Mouse (Mus musculus) heart, embryonic 12.5 days (tissue): ENCODE data around the gene Rab8b. TPM values are rescaled to one million over a fixed set of nuclear protein-coding genes. Genes with fewer than 3 reads are reported as not detected.
"Not testable (repeated sequence)": the region's sequence is repeated elsewhere in the genome, so short reads cannot be mapped to it uniquely, and the experiment has no call there.

Experiments used
- ATAC-seq: fragments of 200-750 bp; cut with Nextera tagmentation; 2 replicates; pipeline ENCODE4 v1.8.0; 2017; ENCODE audit warnings: moderate TSS enrichment, moderate library complexity; ENCODE audit not compliant: insufficient number of reproducible peaks, low FRiP score
- H3K27ac ChIP-seq: fragments of 300-500 bp; sonication (generic); 2 replicates; pipeline ENCODE4 v1.5.1; 2016; ENCODE audit warnings: mild to moderate bottlenecking, moderate library complexity; ENCODE audit not compliant: poor library complexity, severe bottlenecking
- H3K27me3 ChIP-seq: fragments of 300-500 bp; sonication (generic); replicated peaks from 2 replicates; pipeline ENCODE4 v1.6.1; 2016; ENCODE audit warnings: mild to moderate bottlenecking, moderate library complexity
- H3K36me3 ChIP-seq: fragments of 300-500 bp; sonication (generic); 2 replicates; pipeline ENCODE4 v1.6.1; 2016; ENCODE audit warnings: mild to moderate bottlenecking, moderate library complexity
- H3K4me1 ChIP-seq: fragments of 300-500 bp; sonication (generic); replicated peaks from 2 replicates; pipeline ENCODE4 v1.6.1; 2016; ENCODE audit warnings: mild to moderate bottlenecking
- H3K4me2 ChIP-seq: fragments of 300-500 bp; sonication (generic); 2 replicates; pipeline ENCODE4 v1.6.1; 2016; ENCODE audit warnings: mild to moderate bottlenecking, moderate library complexity
- H3K4me3 ChIP-seq: fragments of 300-500 bp; sonication (generic); 2 replicates; pipeline ENCODE4 v1.5.1; 2016; ENCODE audit warnings: mild to moderate bottlenecking
- H3K9ac ChIP-seq: fragments of 300-500 bp; sonication (generic); 2 replicates; pipeline ENCODE4 v1.6.1; 2016; ENCODE audit warnings: mild to moderate bottlenecking, moderate library complexity
- H3K9me3 ChIP-seq: fragments of 300-500 bp; sonication (generic); replicated peaks from 2 replicates; pipeline ENCODE4 v1.6.1; 2016; ENCODE audit warnings: mild to moderate bottlenecking, moderate library complexity
- WGBS: fragments of 180-500 bp; shearing (Covaris S2); methylation state at CpG from one replicate; pipeline ENCODE4 v1.1.7; 2016; 5-methylcytosine and 5-hydroxymethylcytosine counted together
- polyA plus RNA-seq: library from polyadenylated mRNA; unstranded; fragments of >200 nt; fragmentation: Nextera tagmentation; extraction: Ambion mirVana; gene quantifications from 2 replicates; pipeline ENCODE4 v1.2.1, GENCODE M21; 2016

Gene Rab8b
- polyA plus RNA-seq, 1 experiment from 2014 or later, result 24.4 TPM

- no peak overlapping the region for H3K4me2 ChIP-seq
- H3K27ac ChIP-seq, result no peak overlapping the region
Observed at GRCm38 (mm10) chr9:66899072-66899471, 20.4 kb downstream of the Rab8b start.

DNA sequence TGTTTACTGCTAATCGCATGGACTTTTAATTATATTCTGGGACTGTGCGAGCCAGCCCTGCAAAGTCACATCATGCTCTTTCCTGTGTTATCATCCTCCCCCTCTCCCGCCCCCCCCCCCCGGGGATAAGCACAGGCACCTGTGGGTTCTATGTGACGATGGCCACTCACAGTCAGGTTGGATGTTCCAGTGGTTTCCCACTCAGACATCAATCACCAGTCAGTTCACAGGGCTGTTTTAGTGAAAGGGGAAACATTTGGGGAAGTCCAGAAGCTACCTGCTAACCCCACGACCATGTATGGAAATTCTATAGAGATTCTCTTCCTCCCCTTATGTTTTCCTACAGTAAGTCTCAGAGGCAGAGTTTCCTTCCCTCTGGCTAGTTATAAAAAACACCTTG is 21.6 kb downstream of the Rab8b start:
- H3K27ac ChIP-seq, result no peak overlapping the region
- H3K4me3 ChIP-seq, result no peak overlapping the region
- no peak overlapping the region for H3K9ac ChIP-seq
- 58% methylated on average over 6 of the region's 6 CpGs for WGBS
- H3K27me3 ChIP-seq, result no peaks in the 10 kb centered on the region
- no peaks in the 10 kb centered on the region for H3K9me3 ChIP-seq
- no peaks in the 10 kb centered on the region for H3K36me3 ChIP-seq
- H3K4me2 ChIP-seq, result no peak overlapping the region
- no peak for ATAC-seq
- peaks cover 31% of the 10 kb centered on the region for H3K4me1 ChIP-seq

More at GRCm38 (mm10) chr9:66899072-66899471, 20.4 kb downstream of the Rab8b start:
- H3K4me3 ChIP-seq, result no peak overlapping the region
- H3K4me1 ChIP-seq, result peaks cover 32% of the 10 kb centered on the region
- 72% methylated on average over 2 of the region's 2 CpGs for WGBS
- H3K9me3 ChIP-seq, result no peaks in the 10 kb centered on the region
- no peaks in the 10 kb centered on the region for H3K36me3 ChIP-seq
- ATAC-seq, result no peak
- H3K9ac ChIP-seq, result no peak overlapping the region
- no peaks in the 10 kb centered on the region for H3K27me3 ChIP-seq

DNA sequence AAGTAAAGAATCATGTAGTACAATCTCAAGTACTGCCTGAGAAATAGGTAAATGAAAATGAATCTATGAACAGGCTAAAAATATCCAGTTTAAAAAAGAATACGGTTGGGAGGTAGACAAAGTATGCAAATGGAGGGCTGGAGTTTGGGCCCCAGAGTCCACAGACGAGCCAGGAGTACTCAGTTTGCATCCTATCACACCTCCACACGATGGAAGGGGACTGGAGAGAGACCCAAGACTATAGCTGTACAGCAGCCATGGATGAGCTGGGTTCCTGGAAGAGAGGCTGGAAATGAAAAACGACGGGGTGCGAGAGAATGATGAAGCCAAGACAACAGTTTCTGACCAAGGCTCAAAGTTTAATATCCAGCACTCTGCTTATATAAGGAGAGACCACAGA is 22.5 kb downstream of the Rab8b start:
- Histone ChIP-seq H3K27ac (no peak overlapping the region), H3K9ac (no peak overlapping the region), H3K4me2 (no peak overlapping the region), H3K4me1 (peaks cover 28% of the 10 kb centered on the region), H3K36me3 (no peaks in the 10 kb centered on the region), H3K27me3 (no peaks in the 10 kb centered on the region), H3K4me3 (no peak overlapping the region), H3K9me3 (no peaks in the 10 kb centered on the region)
- WGBS, result 69% methylated on average over 6 of the region's 6 CpGs
- no peak for ATAC-seq

- WGBS, result 24% methylated on average over 5 of the region's 5 CpGs
- H3K4me3 ChIP-seq, result no peak overlapping the region
Observed at GRCm38 (mm10) chr9:66895995-66896394, 23.5 kb downstream of the Rab8b start.

DNA sequence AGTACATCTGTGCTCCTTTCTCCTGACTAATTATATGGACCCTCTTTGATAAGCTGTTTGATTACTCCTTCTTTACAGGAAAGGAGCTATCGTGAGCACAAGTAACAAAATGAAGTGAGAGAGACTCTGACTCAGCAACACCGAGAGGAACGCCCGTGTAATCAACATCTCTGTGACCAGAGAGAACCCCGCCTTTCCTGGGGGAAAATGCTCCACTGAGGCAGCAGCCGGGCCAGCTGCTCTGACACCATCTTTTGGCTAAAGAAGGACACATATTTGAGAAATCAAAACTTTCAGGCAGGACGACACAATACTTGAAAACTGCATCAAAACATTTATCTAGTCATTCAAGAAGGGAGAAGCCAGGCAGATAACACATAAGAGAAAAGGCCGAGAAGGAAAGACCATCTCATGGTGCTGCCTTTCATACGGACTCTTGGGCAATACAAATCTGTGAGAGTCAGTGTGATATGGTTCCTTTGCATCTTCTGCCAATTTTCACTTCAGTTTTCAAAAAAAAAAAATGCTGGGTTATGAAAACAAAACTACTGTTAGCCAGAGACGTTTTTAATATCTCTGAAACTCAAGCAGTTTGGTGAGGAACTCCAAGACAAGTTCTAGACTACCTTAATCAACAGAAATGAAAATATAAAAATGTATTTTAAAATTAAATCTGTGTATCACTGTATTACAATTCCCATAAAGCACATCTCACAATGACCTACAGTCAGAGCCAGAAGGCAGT is 24.3 kb downstream of the Rab8b start:
- Histone ChIP-seq H3K9ac (no peak overlapping the region), H3K4me1 (peaks cover 28% of the 10 kb centered on the region), H3K27me3 (no peaks in the 10 kb centered on the region), H3K4me2 (no peak overlapping the region), H3K36me3 (no peaks in the 10 kb centered on the region), H3K9me3 (no peaks in the 10 kb centered on the region), H3K4me3 (no peak overlapping the region), H3K27ac (no peak overlapping the region)
- 0 out of 2 replicates have a peak, but pooled peaks have one; percentile 64 for ATAC-seq
- WGBS, result 50% methylated on average over 10 of the region's 10 CpGs

More at GRCm38 (mm10) chr9:66895995-66896394, 23.5 kb downstream of the Rab8b start:
- Histone ChIP-seq H3K27me3 (no peaks in the 10 kb centered on the region), H3K4me1 (peaks cover 28% of the 10 kb centered on the region), H3K27ac (no peak overlapping the region), H3K9me3 (no peaks in the 10 kb centered on the region), H3K4me2 (no peak overlapping the region), H3K36me3 (no peaks in the 10 kb centered on the region), H3K9ac (no peak overlapping the region)
- peak; percentile 75 for ATAC-seq

GRCm38 (mm10) chr9:66894421-66894820 is 25.1 kb downstream of the Rab8b start:
- ATAC-seq, result no peak
- no peak overlapping the region for H3K4me3 ChIP-seq
- H3K27ac ChIP-seq, result no peak overlapping the region
- H3K36me3 ChIP-seq, result no peaks in the 10 kb centered on the region
- no peak overlapping the region for H3K4me2 ChIP-seq
- peaks cover 23% of the 10 kb centered on the region for H3K4me1 ChIP-seq
- 62% methylated on average over 1 of the region's 1 CpGs for WGBS
- H3K9ac ChIP-seq, result no peak overlapping the region
- no peaks in the 10 kb centered on the region for H3K9me3 ChIP-seq
- no peaks in the 10 kb centered on the region for H3K27me3 ChIP-seq

GRCm38 (mm10) chr9:66892456-66892855 is 27.0 kb downstream of the Rab8b start:
- H3K4me3 ChIP-seq, H3K9me3 ChIP-seq, H3K36me3 ChIP-seq, ATAC-seq, H3K9ac ChIP-seq, H3K4me2 ChIP-seq, H3K27ac ChIP-seq, H3K27me3 ChIP-seq: not testable (repeated sequence)
- WGBS, result 94% methylated on average over 4 of the region's 4 CpGs
- peaks cover 21% of the 10 kb centered on the region for H3K4me1 ChIP-seq

- no peak overlapping the region for H3K27ac ChIP-seq
- H3K9me3 ChIP-seq, result no peaks in the 10 kb centered on the region
- H3K36me3 ChIP-seq, result no peaks in the 10 kb centered on the region
- H3K4me3 ChIP-seq, result no peak overlapping the region
- ATAC-seq, result no peak
- H3K27me3 ChIP-seq, result no peaks in the 10 kb centered on the region
- H3K4me2 ChIP-seq, result no peak overlapping the region
- H3K4me1 ChIP-seq, result peaks cover 22% of the 10 kb centered on the region
- H3K9ac ChIP-seq, result no peak overlapping the region
- 57% methylated on average over 6 of the region's 6 CpGs for WGBS
Observed at GRCm38 (mm10) chr9:66887960-66888610, 31.4 kb downstream of the Rab8b start.

DNA sequence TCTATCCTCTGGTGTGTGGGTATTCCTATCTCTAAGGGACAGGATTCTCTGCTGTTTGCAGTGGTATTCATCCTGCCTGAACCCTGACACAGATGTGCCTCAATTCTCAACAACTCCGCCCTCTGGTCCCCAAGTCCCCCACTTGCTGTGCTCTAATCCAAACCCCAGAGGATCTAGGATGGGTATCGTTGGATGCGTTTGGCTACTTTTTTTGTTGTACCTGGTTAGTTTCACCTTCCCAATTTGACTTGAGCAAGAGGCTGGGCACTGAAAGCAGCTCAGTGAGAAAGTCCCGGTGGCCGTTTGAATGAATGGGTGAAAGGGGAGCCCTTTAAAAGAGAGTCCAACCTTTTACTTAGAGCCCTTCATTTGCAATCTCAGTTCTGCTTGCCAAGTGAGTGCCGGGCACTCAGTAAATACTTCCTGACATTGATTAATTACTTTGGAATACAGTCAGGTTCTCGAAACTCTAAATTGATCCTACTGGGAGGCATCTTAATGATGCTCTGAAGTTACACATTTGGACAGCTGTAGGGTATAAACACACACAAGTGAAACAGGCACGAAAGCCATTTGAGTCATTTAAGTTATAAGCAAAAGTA is 32.1 kb downstream of the Rab8b start:
- H3K27me3 ChIP-seq, result no peaks in the 10 kb centered on the region
- H3K9ac ChIP-seq, result no peak overlapping the region
- H3K27ac ChIP-seq, result no peak overlapping the region
- ATAC-seq, result no peak
- 69% methylated on average over 8 of the region's 8 CpGs for WGBS
- no peak overlapping the region for H3K4me2 ChIP-seq
- H3K4me1 ChIP-seq, result peaks cover 25% of the 10 kb centered on the region
- no peak overlapping the region for H3K4me3 ChIP-seq
- no peaks in the 10 kb centered on the region for H3K36me3 ChIP-seq
- H3K9me3 ChIP-seq, result no peaks in the 10 kb centered on the region

GRCm38 (mm10) chr9:66886818-66887217 is 32.7 kb downstream of the Rab8b start:
- 70% methylated on average over 6 of the region's 6 CpGs for WGBS
- H3K4me2 ChIP-seq, result no peak overlapping the region
- H3K27ac ChIP-seq, result no peak overlapping the region
- ATAC-seq, result no peak
- H3K27me3 ChIP-seq, result no peaks in the 10 kb centered on the region
- H3K9ac ChIP-seq, result no peak overlapping the region
- H3K4me3 ChIP-seq, result no peak overlapping the region
- H3K36me3 ChIP-seq, result no peaks in the 10 kb centered on the region
- peaks cover 28% of the 10 kb centered on the region for H3K4me1 ChIP-seq
- H3K9me3 ChIP-seq, result no peaks in the 10 kb centered on the region

DNA sequence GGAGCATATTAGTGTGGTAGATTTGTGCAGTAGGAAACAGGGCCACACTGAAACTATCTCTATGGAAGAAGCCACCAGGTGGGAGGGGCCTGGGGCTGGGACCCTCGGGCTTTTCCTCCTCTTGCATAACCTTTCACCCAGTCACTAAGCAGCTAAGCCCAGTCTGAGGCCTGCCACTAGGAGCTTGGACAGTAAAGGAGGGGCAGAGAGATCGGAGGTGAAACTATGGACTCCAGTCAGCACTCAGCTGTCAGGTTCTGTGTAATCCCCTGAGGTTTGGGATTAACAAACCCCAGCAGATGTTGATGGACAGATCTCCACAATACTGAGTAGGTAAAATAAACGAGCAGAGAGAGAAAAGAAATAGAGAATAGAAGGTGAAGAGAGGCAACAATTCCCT is 33.1 kb downstream of the Rab8b start:
- ATAC-seq, result no peak
- H3K9ac ChIP-seq, result no peak overlapping the region
- H3K9me3 ChIP-seq, result no peaks in the 10 kb centered on the region
- no peak overlapping the region for H3K27ac ChIP-seq
- WGBS, result 35% methylated on average over 3 of the region's 3 CpGs
- H3K4me1 ChIP-seq, result peaks cover 29% of the 10 kb centered on the region
- no peaks in the 10 kb centered on the region for H3K27me3 ChIP-seq
- no peak overlapping the region for H3K4me2 ChIP-seq
- H3K36me3 ChIP-seq, result no peaks in the 10 kb centered on the region
- no peak overlapping the region for H3K4me3 ChIP-seq
